In the genomic region with DNA sequence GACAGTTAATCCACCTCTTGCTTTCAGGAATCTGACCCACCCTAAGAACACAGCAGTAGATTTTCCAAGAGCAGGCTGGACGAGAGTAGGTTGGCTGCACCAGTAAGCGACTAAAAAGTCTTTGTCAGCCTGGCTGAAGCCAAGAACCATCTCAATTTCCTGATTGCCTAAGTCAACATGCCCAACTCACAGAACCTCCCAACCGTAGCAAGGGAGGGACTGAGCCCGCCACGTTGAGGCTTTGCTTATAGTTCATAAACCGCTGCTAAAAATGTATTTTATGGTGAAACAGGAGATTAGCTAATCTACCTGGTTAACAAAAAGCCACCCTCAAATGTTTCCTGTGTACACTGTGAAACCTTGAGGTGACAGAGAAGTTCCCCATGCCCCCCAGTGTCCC, we compare ENCODE assay signal across 13 mouse cellular contexts.
A peak's percentile ranks its signal among the peaks of the same experiment; 100 is the strongest.
DNase-seq lines count a peak whose midpoint lies in the region; ATAC-seq lines count a peak whose summit lies in the region.
"Had no signal": no experiment of that assay in that cellular context is flagged by ENCODE, and none has a peak within 500 bp of the region (broad histone marks: within the 10 kb centered on the region; RNA-seq: fewer than 3 reads in every experiment).

No protein-coding gene starts in this region.

- no peaks in the 10 kb centered on the region for H3K27me3 ChIP-seq in embryonic facial prominence, embryonic 10.5 days (replicated peaks; ENCODE audit: low read depth, poor library complexity, severe bottlenecking)
- H3K27me3 ChIP-seq: forebrain, embryonic 12.5 days; midbrain, embryonic 15.5 days had no signal

- 78% methylated on average over 6 of the region's 6 CpGs for WGBS in embryonic facial prominence, embryonic 10.5 days

- no peak overlapping the region for H3K4me3 ChIP-seq in embryonic facial prominence, embryonic 10.5 days
- H3K4me3 ChIP-seq: forebrain, embryonic 12.5 days; heart, adult 2 months; left cerebral cortex, adult 2 months; midbrain, embryonic 15.5 days had no signal

- ATAC-seq in CD4-positive, CD25-positive, alpha-beta regulatory T cell, adult 4 months, result peak; percentile 19
- ATAC-seq in neutrophil, adult 5-6 weeks (ENCODE audit: extremely low read depth, insufficient number of reproducible peaks, low FRiP score, poor library complexity, severe bottlenecking), result peak; percentile 34; the same call in 1 of the 2 replicates
- ATAC-seq in frontal cortex, adult (ENCODE audit: low TSS enrichment), result no peak
- ATAC-seq: midbrain, embryonic 15.5 days had no signal

- H3K36me3 ChIP-seq in embryonic facial prominence, embryonic 10.5 days (replicated peaks), result no peaks in the 10 kb centered on the region
- H3K36me3 ChIP-seq: forebrain, embryonic 12.5 days; midbrain, embryonic 15.5 days had no signal

- peak; percentile 45 for DNase-seq in lung, postnatal 25 days (ENCODE audit: low spot score)
- DNase-seq in lung, postnatal 10 days, result no peak
- peak; percentile 14 to 22 for DNase-seq in gastrocnemius, adult 8-10 months (ENCODE audit: low spot score in 2 of 2)
- DNase-seq in embryonic facial prominence, embryonic 10.5 days (ENCODE audit: low spot score), result no peak
- DNase-seq: heart, adult 2 months; heart, postnatal 4 days; kidney, adult 2 months had no signal

- peaks cover 26% of the 10 kb centered on the region for H3K4me1 ChIP-seq in embryonic facial prominence, embryonic 10.5 days
- H3K4me1 ChIP-seq: midbrain, embryonic 15.5 days had no signal

- H3K27ac ChIP-seq in embryonic facial prominence, embryonic 10.5 days (replicated peaks), result no peak overlapping the region
- H3K27ac ChIP-seq: forebrain, embryonic 12.5 days; heart, adult 2 months; left cerebral cortex, adult 2 months; midbrain, embryonic 15.5 days had no signal

- H3K9me3 ChIP-seq in embryonic facial prominence, embryonic 10.5 days, result no peaks in the 10 kb centered on the region
- H3K9me3 ChIP-seq: forebrain, embryonic 12.5 days; midbrain, embryonic 15.5 days had no signal

Comparison
In these comparisons a context has a peak if more than half of its experiments do, and no peak if none do; other contexts are left out.
1. DNase-seq: peak in lung, postnatal 25 days (single experiment) and gastrocnemius, adult 8-10 months (2 of 2); none in lung, postnatal 10 days (single experiment) and embryonic facial prominence, embryonic 10.5 days (single experiment).